Comparison of ENCODE assay signal across 8 mouse cellular contexts in the genomic region with DNA sequence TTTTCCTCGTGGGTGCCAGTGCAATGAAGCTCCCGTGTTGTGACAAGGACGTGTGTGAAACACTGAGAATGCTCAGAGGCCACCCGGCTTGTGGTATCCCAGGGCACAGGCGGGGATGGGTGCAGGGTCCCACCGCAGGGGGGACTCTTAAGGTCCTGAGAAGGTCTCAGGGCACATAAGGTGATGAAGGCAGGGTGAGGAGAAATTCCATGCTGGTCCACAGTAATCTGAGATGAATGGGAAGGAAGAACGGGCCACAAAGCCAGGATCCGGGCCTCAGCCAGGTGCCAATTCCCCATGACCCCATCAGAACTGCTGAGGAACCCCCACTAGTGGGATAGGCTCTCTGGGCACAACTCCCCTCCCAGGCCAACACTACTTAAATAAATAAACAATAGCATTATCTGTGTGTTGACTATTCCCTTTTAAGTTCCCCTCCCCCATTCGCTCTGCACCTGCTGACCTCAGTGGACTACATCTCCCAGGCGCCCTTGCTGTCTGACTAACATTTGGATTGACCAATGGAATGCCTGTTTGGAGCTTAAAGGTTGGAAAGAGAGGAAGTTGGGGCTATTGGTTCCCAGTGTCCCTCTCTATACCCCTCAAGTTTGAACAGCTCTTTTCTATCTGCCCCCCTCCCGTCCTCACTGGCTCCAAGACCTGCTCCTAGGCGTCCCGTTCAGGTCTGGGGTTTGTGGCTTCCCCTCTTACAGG. TPM values are rescaled to one million over a fixed set of nuclear protein-coding genes. Genes with fewer than 3 reads are reported as not detected.
DNase-seq lines count a peak whose midpoint lies in the region; ATAC-seq lines count a peak whose summit lies in the region.

No protein-coding gene starts in this region.

- H3K4me1 ChIP-seq in embryonic facial prominence, embryonic 13.5 days = peaks cover 28% of the 10 kb centered on the region
- peaks cover 42% of the 10 kb centered on the region for H3K4me1 ChIP-seq in limb, embryonic 10.5 days
- H3K4me1 ChIP-seq in midbrain, embryonic 13.5 days (replicated peaks) = peaks cover 43% of the 10 kb centered on the region

- intact Hi-C loops in heart, postnatal 14 days (cut with DNase I) = no loop called here

- H3K4me2 ChIP-seq in embryonic facial prominence, embryonic 13.5 days = peak overlapping the region; percentile 49
- H3K4me2 ChIP-seq in midbrain, embryonic 13.5 days (replicated peaks) = peak overlapping the region; percentile 44

- H3K4me3 ChIP-seq in embryonic facial prominence, embryonic 13.5 days = peak overlapping the region; percentile 17; the same call in 1 of the 2 replicates
- H3K4me3 ChIP-seq in limb, embryonic 10.5 days = peak overlapping the region; percentile 33
- H3K4me3 ChIP-seq in midbrain, embryonic 13.5 days (replicated peaks) = 0 out of 2 replicates have a peak overlapping the region, but pooled peaks have one; percentile 11

- H3K36me3 ChIP-seq in embryonic facial prominence, embryonic 13.5 days = no peaks in the 10 kb centered on the region
- no peaks in the 10 kb centered on the region for H3K36me3 ChIP-seq in limb, embryonic 10.5 days
- no peaks in the 10 kb centered on the region for H3K36me3 ChIP-seq in midbrain, embryonic 13.5 days

- WGBS in embryonic facial prominence, embryonic 13.5 days = 40% methylated on average over 13 of the region's 13 CpGs
- 31% methylated on average over 13 of the region's 13 CpGs for WGBS in limb, embryonic 10.5 days
- 34% methylated on average over 13 of the region's 13 CpGs for WGBS in midbrain, embryonic 13.5 days

- H3K27me3 ChIP-seq in embryonic facial prominence, embryonic 13.5 days = peaks cover 39% of the 10 kb centered on the region
- H3K27me3 ChIP-seq in limb, embryonic 10.5 days (ENCODE audit: low read depth, poor library complexity, severe bottlenecking) = peaks cover 51% of the 10 kb centered on the region
- no peaks in the 10 kb centered on the region for H3K27me3 ChIP-seq in midbrain, embryonic 13.5 days

- peak; percentile 29 for DNase-seq in urinary bladder, postnatal 25 days (ENCODE audit: low spot score)
- DNase-seq in urinary bladder, postnatal 4 days (ENCODE audit: low spot score in 2 of 2) = no peak
- DNase-seq in heart, postnatal 14 days = peak; percentile 18 to 62
- peak; percentile 53 for DNase-seq in limb, embryonic 10.5 days (ENCODE audit: low spot score)
- DNase-seq in adipocyte (ENCODE audit: low spot score) = no peak
- DNase-seq in frontal cortex, postnatal 14 days (ENCODE audit: low spot score in 2 of 2) = no peak

- no peak for ATAC-seq in embryonic facial prominence, embryonic 13.5 days (ENCODE audit: insufficient number of reproducible peaks, insufficient read depth, low FRiP score, low TSS enrichment, low read depth)
- ATAC-seq in midbrain, embryonic 13.5 days = peak; percentile 68

- no peak overlapping the region for H3K9ac ChIP-seq in embryonic facial prominence, embryonic 13.5 days
- H3K9ac ChIP-seq in midbrain, embryonic 13.5 days (replicated peaks) = peak overlapping the region; percentile 36; the same call in 1 of the 2 replicates

- 0 out of 2 replicates have a peak, but pooled peaks cover 2% of the 10 kb centered on the region for H3K9me3 ChIP-seq in embryonic facial prominence, embryonic 13.5 days
- no peaks in the 10 kb centered on the region for H3K9me3 ChIP-seq in limb, embryonic 10.5 days (replicated peaks)
- peaks cover 7% of the 10 kb centered on the region for H3K9me3 ChIP-seq in midbrain, embryonic 13.5 days

- no peak overlapping the region for H3K27ac ChIP-seq in embryonic facial prominence, embryonic 13.5 days
- H3K27ac ChIP-seq in limb, embryonic 10.5 days = peak overlapping the region; percentile 53; the same call in 1 of the 2 replicates
- H3K27ac ChIP-seq in midbrain, embryonic 13.5 days = peak overlapping the region; percentile 84

RNA-seq across cellular contexts. Expression of a gene that starts 4.4 kb away (rescaled TPM):
- 4.0 and 4.8 TPM in 2 replicates for polyA plus RNA-seq in embryonic facial prominence, embryonic 13.5 days (2015; fragmentation: Nextera tagmentation; extraction: Ambion mirVana)
- 10 to 100 TPM; 24.8 to 27.0 TPM for total RNA-seq in heart, postnatal 14 days (2021)
- polyA plus RNA-seq in limb, embryonic 10.5 days (2016; fragmentation: Nextera tagmentation; extraction: Ambion mirVana) = 2.9 and 4.4 TPM in 2 replicates
- polyA plus RNA-seq in midbrain, embryonic 13.5 days (2015; fragmentation: Nextera tagmentation; extraction: Ambion mirVana) = 22.7 and 23.8 TPM in 2 replicates

RNA-seq across cellular contexts. Expression of a gene that starts 46.5 kb away (rescaled TPM):
- 31.8 TPM in 1 of 2 replicates, not detected in the other for polyA plus RNA-seq in embryonic facial prominence, embryonic 13.5 days (2015; fragmentation: Nextera tagmentation; extraction: Ambion mirVana)
- over 10,000 TPM; 16,479 to 17,190 TPM for total RNA-seq in heart, postnatal 14 days (2021)
- polyA plus RNA-seq in limb, embryonic 10.5 days (2016; fragmentation: Nextera tagmentation; extraction: Ambion mirVana) = 3.1 TPM in 2 replicates
- polyA plus RNA-seq in midbrain, embryonic 13.5 days (2015; fragmentation: Nextera tagmentation; extraction: Ambion mirVana) = 0.93 and 1.6 TPM in 2 replicates

Comparison
In these comparisons a context has a peak if more than half of its experiments do, and no peak if none do; other contexts are left out.
1. DNase-seq: peak in urinary bladder, postnatal 25 days (single experiment), heart, postnatal 14 days (2 of 2) and limb, embryonic 10.5 days (single experiment); none in urinary bladder, postnatal 4 days (0 of 2), adipocyte (single experiment) and frontal cortex, postnatal 14 days (0 of 2).
2. Peak in every context shown above with its lines, with median percentiles within 50 percentile points of each other: H3K4me3 ChIP-seq.